Comparison of ENCODE assay signal across 10 mouse cellular contexts in the genomic region with DNA sequence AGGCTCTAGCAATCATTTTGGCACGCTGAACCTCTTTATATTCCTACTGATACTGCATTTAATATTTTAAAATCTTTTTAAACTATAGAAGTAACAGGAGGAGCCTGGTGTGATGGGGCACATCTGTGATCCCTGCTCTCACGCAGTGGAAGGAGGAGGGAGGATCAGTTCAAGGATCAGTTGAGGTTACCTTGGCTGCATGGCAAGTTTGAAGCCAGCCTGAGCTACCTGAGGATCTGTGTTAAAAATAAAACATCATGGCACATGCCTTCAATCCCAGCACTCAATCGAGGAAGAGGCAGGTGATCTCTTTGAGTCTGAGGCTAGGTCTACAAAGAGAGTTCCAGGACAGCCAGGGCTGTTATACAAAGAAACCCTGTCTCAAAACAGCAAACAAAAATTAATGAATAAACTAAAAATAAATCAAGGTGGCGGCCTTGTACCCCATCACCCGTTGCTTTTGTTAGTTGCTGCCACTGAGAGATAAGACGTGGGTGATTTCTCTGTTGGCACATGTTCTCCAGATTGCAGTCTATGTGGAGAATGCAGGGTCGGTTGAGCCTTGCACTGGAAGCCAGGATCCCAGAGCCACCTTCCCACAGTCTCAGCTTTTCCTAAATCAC. TPM values are rescaled to one million over a fixed set of nuclear protein-coding genes. Genes with fewer than 3 reads are reported as not detected.
DNase-seq lines count a peak whose midpoint lies in the region; ATAC-seq and TF ChIP-seq lines count a peak whose summit lies in the region.
"Had no signal": no experiment of that assay in that cellular context is flagged by ENCODE, and none has a peak within 500 bp of the region (broad histone marks: within the 10 kb centered on the region; RNA-seq: fewer than 3 reads in every experiment).

No protein-coding gene starts in this region.

- TF ChIP-seq CTCF in cerebellum, adult 2 months (IDR thresholded peaks at IDR 0.05; ENCODE audit: borderline replicate concordance, insufficient read depth, low read depth, low read length) = no peak
- TF ChIP-seq CTCF in liver, embryonic 14.5 days (IDR thresholded peaks at IDR 0.05; ENCODE audit: low read depth) = no peak
- TF ChIP-seq CTCF in intestine, postnatal 0 days (IDR thresholded peaks at IDR 0.05; ENCODE audit: low read depth) = no peak

- H3K4me1 ChIP-seq in cerebellum, adult 2 months (ENCODE audit: control insufficient read depth, insufficient read depth, low read length) = peaks cover 25% of the 10 kb centered on the region
- peaks cover 11 to 37% of the 10 kb centered on the region in 2 experiments for H3K4me1 ChIP-seq in liver, embryonic 14.5 days (replicated peaks; ENCODE audit: control insufficient read depth in 2 of 2, insufficient read depth in 2 of 2, low read length in 1 of 2)
- H3K4me1 ChIP-seq in intestine, postnatal 0 days (replicated peaks; ENCODE audit: control insufficient read depth, insufficient read depth, low read length) = peaks cover 14% of the 10 kb centered on the region; the same call in 1 of the 2 replicates

- no peaks in the 10 kb centered on the region for H3K9me3 ChIP-seq in liver, embryonic 14.5 days (ENCODE audit: control insufficient read depth, low read length)
- H3K9me3 ChIP-seq in intestine, postnatal 0 days (ENCODE audit: control insufficient read depth) = no peaks in the 10 kb centered on the region

- no peak for ATAC-seq in liver, embryonic 14.5 days (ENCODE audit: insufficient read depth)
- no peak for ATAC-seq in intestine, postnatal 0 days

- WGBS in cerebellum, adult 2 months = 53% methylated on average over 7 of the region's 7 CpGs
- WGBS in liver, embryonic 14.5 days (ENCODE audit: insufficient replicate concordance) = 28% methylated on average over 7 of the region's 7 CpGs
- 41% methylated on average over 7 of the region's 7 CpGs for WGBS in intestine, postnatal 0 days

- H3K9ac ChIP-seq in liver, embryonic 14.5 days (replicated peaks) = no peak overlapping the region
- no peak overlapping the region for H3K9ac ChIP-seq in intestine, postnatal 0 days (ENCODE audit: low read depth, low read length)

- DNase-seq in cerebellum, adult 2 months = no peak
- no peak for DNase-seq in cerebellum, postnatal 36 days
- no peak for DNase-seq in liver, embryonic 14.5 days (ENCODE audit: low read depth in 3 of 3, low spot score in 3 of 3)
- no peak for DNase-seq in liver
- peak; percentile 70 for DNase-seq in skeletal muscle tissue, adult 2 months (ENCODE audit: low read depth, low spot score)
- no peak for DNase-seq in right cerebral cortex, postnatal 14 days
- no peak for DNase-seq in gastrocnemius, adult 18-20 months (ENCODE audit: low spot score)
- DNase-seq: thymus, adult 2 months had no signal

- TF ChIP-seq EP300 in liver, embryonic 14.5 days (IDR thresholded peaks at IDR 0.05; ENCODE audit: low read depth) = peak; percentile 21; the same call in 1 of the 2 replicates

- TF ChIP-seq POLR2A in cerebellum, adult 2 months (IDR thresholded peaks at IDR 0.05; ENCODE audit: borderline replicate concordance, insufficient read depth, low read length) = no peak

- H3K27ac ChIP-seq in cerebellum, adult 2 months (ENCODE audit: insufficient read depth, low read length) = peak overlapping the region; percentile 74
- H3K27ac ChIP-seq in liver, embryonic 14.5 days = no peak overlapping the region
- H3K27ac ChIP-seq in intestine, postnatal 0 days (ENCODE audit: low read depth, low read length) = peak overlapping the region; percentile 64

- no peak overlapping the region for H3K4me3 ChIP-seq in cerebellum, adult 2 months (replicated peaks; ENCODE audit: insufficient read depth, low read depth, low read length)
- H3K4me3 ChIP-seq in liver, embryonic 14.5 days (ENCODE audit: insufficient read depth in 1 of 2, low read depth in 2 of 2, low read length in 2 of 2) = no peak overlapping the region
- no peak overlapping the region for H3K4me3 ChIP-seq in intestine, postnatal 0 days (ENCODE audit: low read depth, low read length)
- H3K4me3 ChIP-seq: left cerebral cortex, adult 2 months had no signal

- no peaks in the 10 kb centered on the region for H3K36me3 ChIP-seq in liver, embryonic 14.5 days (replicated peaks; ENCODE audit: control insufficient read depth, insufficient read depth, low read depth)
- H3K36me3 ChIP-seq in intestine, postnatal 0 days (ENCODE audit: control insufficient read depth, insufficient read depth) = no peaks in the 10 kb centered on the region

- no peaks in the 10 kb centered on the region for H3K27me3 ChIP-seq in cerebellum, adult 2 months (ENCODE audit: control insufficient read depth, insufficient read depth, low read length)
- H3K27me3 ChIP-seq in liver, embryonic 14.5 days (ENCODE audit: control insufficient read depth, insufficient read depth, low read length) = no peaks in the 10 kb centered on the region
- no peaks in the 10 kb centered on the region for H3K27me3 ChIP-seq in intestine, postnatal 0 days (replicated peaks; ENCODE audit: control insufficient read depth, insufficient read depth, low read length)

- H3K4me2 ChIP-seq in liver, embryonic 14.5 days (ENCODE audit: low read depth) = no peak overlapping the region
- no peak overlapping the region for H3K4me2 ChIP-seq in intestine, postnatal 0 days (replicated peaks; ENCODE audit: low read depth)

RNA-seq across cellular contexts. Expression of gene Cuedc1, which starts 50.3 kb away (rescaled TPM):
- polyA plus RNA-seq in cerebellum, adult 2 months (2012; rRNA removed) = 41.6 and 42.0 TPM in 2 replicates
- 0.76 and 0.96 TPM in 2 replicates for polyA plus RNA-seq in liver, embryonic 14.5 days (2012; rRNA removed)
- 0.36 and 0.53 TPM in 2 replicates for polyA plus RNA-seq in liver, embryonic 14.5 days (2014; fragmentation: Nextera tagmentation; extraction: Ambion mirVana)
- 7.1 and 10.1 TPM in 2 replicates for polyA plus RNA-seq in intestine, postnatal 0 days (2015; fragmentation: Nextera tagmentation; extraction: Ambion mirVana)
- 100 to 1,000 TPM in 1 of 2 experiments, 10 to 100 TPM in 1; 95.6 to 121 TPM for total RNA-seq in gastrocnemius, adult 18-20 months (2021)

RNA-seq across cellular contexts. Expression of gene Mrps23, which starts 56.1 kb away (rescaled TPM):
- polyA plus RNA-seq in cerebellum, adult 2 months (2012; rRNA removed) = 90.0 and 90.4 TPM in 2 replicates
- polyA plus RNA-seq in liver, embryonic 14.5 days (2012; rRNA removed) = 20.6 and 30.2 TPM in 2 replicates
- polyA plus RNA-seq in liver, embryonic 14.5 days (2014; fragmentation: Nextera tagmentation; extraction: Ambion mirVana) = 33.3 and 33.7 TPM in 2 replicates
- 54.1 and 59.1 TPM in 2 replicates for polyA plus RNA-seq in intestine, postnatal 0 days (2015; fragmentation: Nextera tagmentation; extraction: Ambion mirVana)
- 100 to 1,000 TPM; 147 to 169 TPM for total RNA-seq in gastrocnemius, adult 18-20 months (2021)
